Mouse (Mus musculus): ENCODE measurements around the gene Nfasc. TPM values are rescaled to one million over a fixed set of nuclear protein-coding genes. Genes with fewer than 3 reads are reported as not detected.
A peak's percentile ranks its signal among the peaks of the same experiment; 100 is the strongest.

The Nfasc gene
- polyA plus RNA-seq, 1 experiment from 2014 or later = 3.5 TPM

DNA sequence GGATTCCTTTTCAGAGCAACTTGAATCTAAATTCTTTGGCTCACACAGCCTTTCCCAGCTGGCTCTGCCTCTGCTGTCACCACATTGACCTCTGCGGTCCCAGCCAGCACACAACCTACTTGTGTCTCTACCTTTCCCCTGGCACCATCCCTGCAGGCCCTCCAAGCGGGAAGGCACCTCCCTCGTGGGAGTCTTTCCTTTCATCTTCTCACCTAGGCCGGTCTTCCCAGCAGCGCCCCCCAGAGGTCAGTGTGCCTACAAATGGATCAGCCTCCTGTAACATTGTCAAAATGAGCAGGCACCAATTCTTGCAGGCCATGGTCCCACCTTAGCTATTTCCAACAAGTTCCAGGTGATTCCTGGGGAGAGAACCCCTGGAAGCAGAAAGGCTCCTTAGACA is 63.5 kb downstream of the Nfasc start:
- no peak for ATAC-seq (ENCODE audit: insufficient number of reproducible peaks, insufficient read depth, low FRiP score, low TSS enrichment)
- WGBS = 41% methylated on average over 5 of the region's 5 CpGs
- no peak overlapping the region for H3K4me3 ChIP-seq
- H3K9ac ChIP-seq = no peak overlapping the region
- H3K4me1 ChIP-seq = no peaks in the 10 kb centered on the region
- H3K4me2 ChIP-seq (replicated peaks) = no peak overlapping the region
- no peaks in the 10 kb centered on the region for H3K36me3 ChIP-seq
- no peaks in the 10 kb centered on the region for H3K9me3 ChIP-seq
- no peak overlapping the region for H3K27ac ChIP-seq
- H3K27me3 ChIP-seq = no peaks in the 10 kb centered on the region

- no peak overlapping the region for H3K9ac ChIP-seq
- no peak overlapping the region for H3K4me3 ChIP-seq
- 91% methylated on average over 3 of the region's 3 CpGs for WGBS
- H3K9me3 ChIP-seq = no peaks in the 10 kb centered on the region
- no peak overlapping the region for H3K4me2 ChIP-seq (replicated peaks)
- no peak overlapping the region for H3K27ac ChIP-seq
- no peaks in the 10 kb centered on the region for H3K27me3 ChIP-seq
- ATAC-seq (ENCODE audit: insufficient number of reproducible peaks, insufficient read depth, low FRiP score, low TSS enrichment) = no peak
- H3K36me3 ChIP-seq = no peaks in the 10 kb centered on the region
- no peaks in the 10 kb centered on the region for H3K4me1 ChIP-seq
Observed at GRCm38 (mm10) chr1:132672704-132673103, 68.9 kb downstream of the Nfasc start.

DNA sequence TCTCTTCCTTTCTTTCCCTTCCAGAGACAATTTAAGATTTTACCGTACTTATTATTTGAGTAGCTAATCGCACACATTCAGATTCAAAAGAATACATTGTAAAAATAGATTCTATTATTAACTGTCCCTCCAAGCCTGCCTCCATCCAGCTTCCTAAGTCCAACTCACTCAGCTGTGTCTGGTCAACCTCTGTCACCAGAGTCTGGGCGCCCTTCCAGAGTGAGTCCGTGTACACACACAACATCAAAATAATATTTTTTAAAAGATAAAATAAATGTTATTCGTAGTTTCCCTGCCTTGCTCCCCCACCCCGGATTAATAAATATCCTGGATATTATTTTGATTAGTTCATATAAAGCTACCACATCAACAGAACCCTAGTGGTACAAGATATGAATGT is 72.4 kb downstream of the Nfasc start:
- Histone ChIP-seq H3K27me3 (no peaks in the 10 kb centered on the region), H3K36me3 (no peaks in the 10 kb centered on the region), H3K9me3 (no peaks in the 10 kb centered on the region), H3K4me2 (replicated peaks) (no peak overlapping the region), H3K27ac (no peak overlapping the region), H3K4me3 (no peak overlapping the region), H3K9ac (no peak overlapping the region), H3K4me1 (no peaks in the 10 kb centered on the region)
- no peak for ATAC-seq (ENCODE audit: insufficient number of reproducible peaks, insufficient read depth, low FRiP score, low TSS enrichment)
- 93% methylated on average over 6 of the region's 6 CpGs for WGBS

GRCm38 (mm10) chr1:132660354-132660753 is 81.2 kb downstream of the Nfasc start:
- peak; percentile 64; the same call in 1 of the 2 replicates for ATAC-seq (ENCODE audit: insufficient number of reproducible peaks, insufficient read depth, low FRiP score, low TSS enrichment)
- no peaks in the 10 kb centered on the region for H3K36me3 ChIP-seq
- no peaks in the 10 kb centered on the region for H3K9me3 ChIP-seq
- H3K27ac ChIP-seq = no peak overlapping the region
- H3K4me1 ChIP-seq = no peaks in the 10 kb centered on the region
- H3K27me3 ChIP-seq = no peaks in the 10 kb centered on the region
- WGBS = 26% methylated on average over 4 of the region's 4 CpGs
- no peak overlapping the region for H3K4me2 ChIP-seq (replicated peaks)
- H3K9ac ChIP-seq = no peak overlapping the region
- H3K4me3 ChIP-seq = no peak overlapping the region

GRCm38 (mm10) chr1:132659604-132660003 is 82.0 kb downstream of the Nfasc start:
- Histone ChIP-seq H3K27ac (0 out of 2 replicates have a peak overlapping the region, but pooled peaks have one; percentile 6), H3K4me1 (no peaks in the 10 kb centered on the region), H3K9me3 (no peaks in the 10 kb centered on the region), H3K4me3 (no peak overlapping the region), H3K27me3 (no peaks in the 10 kb centered on the region), H3K9ac (no peak overlapping the region), H3K36me3 (no peaks in the 10 kb centered on the region), H3K4me2 (replicated peaks) (no peak overlapping the region)
- no peak for ATAC-seq (ENCODE audit: insufficient number of reproducible peaks, insufficient read depth, low FRiP score, low TSS enrichment)
- 17% methylated on average over 3 of the region's 3 CpGs for WGBS

GRCm38 (mm10) chr1:132655611-132656010 is 86.0 kb downstream of the Nfasc start:
- no peak overlapping the region for H3K9ac ChIP-seq
- no peaks in the 10 kb centered on the region for H3K36me3 ChIP-seq
- H3K9me3 ChIP-seq = no peaks in the 10 kb centered on the region
- no peaks in the 10 kb centered on the region for H3K4me1 ChIP-seq
- no peak overlapping the region for H3K4me3 ChIP-seq
- ATAC-seq (ENCODE audit: insufficient number of reproducible peaks, insufficient read depth, low FRiP score, low TSS enrichment) = no peak
- no peaks in the 10 kb centered on the region for H3K27me3 ChIP-seq
- H3K4me2 ChIP-seq (replicated peaks) = no peak overlapping the region
- WGBS = 62% methylated on average over 6 of the region's 6 CpGs
- no peak overlapping the region for H3K27ac ChIP-seq

DNA sequence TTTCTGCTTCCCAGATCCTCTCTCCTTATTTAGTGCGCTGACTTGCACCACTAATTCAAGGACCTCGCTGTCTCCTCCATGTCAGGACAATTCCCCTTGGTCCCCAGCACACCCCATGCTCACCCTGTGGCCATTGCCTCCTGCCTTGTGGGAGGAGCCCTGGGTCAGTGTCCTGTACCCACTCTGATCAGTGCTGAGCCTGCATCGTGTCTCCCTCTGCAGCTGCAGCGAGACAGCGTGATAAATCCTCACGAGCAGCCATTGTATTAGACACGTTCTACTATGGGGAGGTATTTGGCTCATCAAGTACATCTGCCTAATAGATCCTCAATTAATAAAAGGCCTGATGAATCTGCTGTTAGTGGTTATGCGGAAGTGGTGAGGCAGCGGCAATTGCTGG is 86.8 kb downstream of the Nfasc start:
- no peak for ATAC-seq (ENCODE audit: insufficient number of reproducible peaks, insufficient read depth, low FRiP score, low TSS enrichment)
- Histone ChIP-seq H3K27ac (no peak overlapping the region), H3K9me3 (no peaks in the 10 kb centered on the region), H3K27me3 (no peaks in the 10 kb centered on the region), H3K4me2 (replicated peaks) (no peak overlapping the region), H3K36me3 (no peaks in the 10 kb centered on the region), H3K4me3 (no peak overlapping the region), H3K9ac (no peak overlapping the region), H3K4me1 (no peaks in the 10 kb centered on the region)
- WGBS = 73% methylated on average over 9 of the region's 9 CpGs

DNA sequence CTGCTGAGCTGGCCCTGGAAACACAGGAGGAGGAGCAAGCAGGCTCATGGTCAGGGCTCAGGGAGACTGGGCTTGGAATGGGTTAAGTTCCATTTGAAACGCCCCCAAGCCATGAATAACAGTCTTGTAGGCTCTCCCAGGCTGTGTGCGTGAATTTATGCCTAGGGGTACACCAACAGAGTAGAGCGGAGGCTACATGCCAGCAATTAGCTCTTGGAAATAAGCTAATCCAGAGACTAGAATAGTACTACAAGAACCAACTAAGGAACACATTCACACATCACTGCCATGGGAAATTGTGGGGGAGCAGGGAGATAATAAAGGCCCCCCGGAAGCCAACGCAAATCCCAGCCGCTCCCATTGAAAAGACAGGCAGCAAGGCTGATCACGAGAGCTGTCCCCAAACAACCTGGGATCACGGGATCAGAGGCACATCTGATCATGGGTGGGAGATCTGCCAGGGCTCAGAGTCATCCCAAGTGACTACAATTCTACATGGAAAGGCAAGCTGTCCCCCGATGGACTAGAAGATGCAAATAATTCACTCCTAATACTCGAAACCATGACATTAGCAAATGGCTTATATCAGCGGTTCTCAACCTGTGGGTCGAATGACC is 87.6 kb downstream of the Nfasc start:
- no peak for ATAC-seq (ENCODE audit: insufficient number of reproducible peaks, insufficient read depth, low FRiP score, low TSS enrichment)
- H3K27ac ChIP-seq = no peak overlapping the region
- no peaks in the 10 kb centered on the region for H3K27me3 ChIP-seq
- no peaks in the 10 kb centered on the region for H3K4me1 ChIP-seq
- no peak overlapping the region for H3K9ac ChIP-seq
- WGBS = 73% methylated on average over 12 of the region's 12 CpGs
- no peaks in the 10 kb centered on the region for H3K9me3 ChIP-seq
- no peak overlapping the region for H3K4me2 ChIP-seq (replicated peaks)
- no peaks in the 10 kb centered on the region for H3K36me3 ChIP-seq
- no peak overlapping the region for H3K4me3 ChIP-seq

- no peaks in the 10 kb centered on the region for H3K27me3 ChIP-seq
- no peak for ATAC-seq (ENCODE audit: insufficient number of reproducible peaks, insufficient read depth, low FRiP score, low TSS enrichment)
- no peak overlapping the region for H3K27ac ChIP-seq
- 79% methylated on average over 9 of the region's 9 CpGs for WGBS
- H3K36me3 ChIP-seq = no peaks in the 10 kb centered on the region
- H3K9ac ChIP-seq = no peak overlapping the region
- no peak overlapping the region for H3K4me3 ChIP-seq
- H3K9me3 ChIP-seq = no peaks in the 10 kb centered on the region
- H3K4me2 ChIP-seq (replicated peaks) = no peak overlapping the region
- no peaks in the 10 kb centered on the region for H3K4me1 ChIP-seq
Observed at GRCm38 (mm10) chr1:132653161-132653560, 88.4 kb downstream of the Nfasc start.

GRCm38 (mm10) chr1:132650680-132651079 is 90.9 kb downstream of the Nfasc start:
- Histone ChIP-seq H3K36me3 (no peaks in the 10 kb centered on the region), H3K27me3 (no peaks in the 10 kb centered on the region), H3K4me3 (no peak overlapping the region), H3K4me1 (no peaks in the 10 kb centered on the region; the same call in 1 of the 2 replicates), H3K27ac (no peak overlapping the region), H3K9ac (no peak overlapping the region), H3K4me2 (replicated peaks) (no peak overlapping the region), H3K9me3 (no peaks in the 10 kb centered on the region)
- 79% methylated on average over 9 of the region's 9 CpGs for WGBS
- no peak for ATAC-seq (ENCODE audit: insufficient number of reproducible peaks, insufficient read depth, low FRiP score, low TSS enrichment)

DNA sequence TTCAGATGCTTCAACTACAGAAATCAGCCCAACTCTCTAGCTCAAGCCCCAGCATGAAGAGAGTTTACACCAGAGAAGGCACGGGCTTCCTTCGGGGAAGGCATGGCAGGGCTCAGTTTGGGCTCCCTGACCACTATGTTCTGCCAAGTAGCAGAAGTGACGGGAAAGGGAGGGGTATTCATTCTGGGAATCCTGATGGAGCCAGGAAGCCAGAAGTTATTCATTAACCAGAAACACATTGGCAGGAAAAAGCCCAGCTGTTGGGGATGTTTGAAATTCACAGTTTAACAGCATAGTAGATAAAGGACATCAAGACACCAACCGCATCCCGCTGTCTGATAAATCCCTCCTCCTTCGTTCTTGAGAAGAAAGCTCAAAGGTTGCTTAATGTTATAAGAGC is 93.6 kb downstream of the Nfasc start:
- Histone ChIP-seq H3K27ac (no peak overlapping the region), H3K9me3 (no peaks in the 10 kb centered on the region), H3K36me3 (no peaks in the 10 kb centered on the region), H3K4me1 (no peaks in the 10 kb centered on the region; the same call in 1 of the 2 replicates), H3K27me3 (no peaks in the 10 kb centered on the region), H3K4me3 (no peak overlapping the region), H3K4me2 (replicated peaks) (no peak overlapping the region), H3K9ac (no peak overlapping the region)
- 63% methylated on average over 6 of the region's 6 CpGs for WGBS
- ATAC-seq (ENCODE audit: insufficient number of reproducible peaks, insufficient read depth, low FRiP score, low TSS enrichment) = no peak

GRCm38 (mm10) chr1:132641049-132641795 is 100.4 kb downstream of the Nfasc start:
- Histone ChIP-seq H3K4me1 (no peaks in the 10 kb centered on the region), H3K4me3 (no peak overlapping the region), H3K4me2 (replicated peaks) (no peak overlapping the region), H3K36me3 (no peaks in the 10 kb centered on the region), H3K27me3 (0 out of 2 replicates have a peak, but pooled peaks cover 3% of the 10 kb centered on the region), H3K27ac (no peak overlapping the region), H3K9me3 (no peaks in the 10 kb centered on the region), H3K9ac (no peak overlapping the region)
- 75% methylated on average over 13 of the region's 13 CpGs for WGBS
- 0 out of 2 replicates have a peak, but pooled peaks have one; percentile 35 for ATAC-seq (ENCODE audit: insufficient number of reproducible peaks, insufficient read depth, low FRiP score, low TSS enrichment)

Measured in embryonic facial prominence, embryonic 12.5 days (tissue).